Mouse (Mus musculus) T-helper 17 cell (primary cell): ENCODE data around the gene Glrx3.

Source experiments
- in situ Hi-C, 2 experiments: fragments of 300-600 bp; cut with MboI, MseI; formaldehyde crosslinking; loops; 1 replicate in 1 of 2; 2 replicates in 1 of 2; pipeline ENCODE4 v1.15.1; 2025; ENCODE audit warnings: high pct_unique_total_duplicates in 2 of 2

Glrx3 gene

DNA sequence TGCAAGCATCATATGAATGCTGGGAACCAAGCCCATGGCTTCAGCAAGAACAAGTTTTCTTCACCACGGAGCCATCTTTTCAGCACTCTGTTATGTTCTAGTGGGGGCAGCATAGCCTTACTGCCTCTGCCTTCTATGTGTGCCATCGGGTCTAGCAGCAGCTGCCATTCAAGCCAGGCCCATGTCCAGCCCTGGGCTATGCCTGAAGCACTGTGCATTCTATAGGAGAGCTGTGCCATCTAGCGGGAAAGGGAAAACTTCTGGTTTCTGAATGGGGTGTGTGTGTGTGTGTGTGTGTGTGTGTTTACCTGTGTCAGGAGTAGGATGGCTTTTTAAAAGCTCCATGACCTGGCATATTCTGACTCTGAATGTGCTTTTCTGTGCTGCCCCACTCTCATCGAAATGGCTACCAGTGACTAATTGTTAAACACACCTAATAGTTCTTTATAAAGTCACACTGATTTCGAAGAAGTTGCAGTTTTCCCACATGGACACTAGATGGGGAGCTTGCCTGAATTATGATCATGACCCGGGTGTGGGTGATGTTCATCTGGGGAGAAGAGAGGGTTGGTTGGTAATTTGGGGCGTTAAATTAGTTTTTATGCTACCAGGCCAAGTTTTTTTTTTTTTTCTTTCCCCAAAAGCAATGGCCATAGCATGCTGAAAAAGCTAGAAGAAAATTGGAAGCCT lies 34.2 kb downstream of the Glrx3 start:
- in situ Hi-C loops = loop anchor here (10.0 kb wide), 3 partner anchors 313 to 1453 kb away; no protein-coding TSS in a partner anchor

- in situ Hi-C loops = loop anchor here (10.0 kb wide), 3 partner anchors 313 to 1453 kb away; no protein-coding TSS in a partner anchor
These were observed 34.7 kb downstream of the Glrx3 start for GRCm38 (mm10) chr7:137472149-137472548.

- in situ Hi-C loops = loop anchor here (5.0 to 25.0 kb wide), 5 partner anchors 307 to 1447 kb away; no protein-coding TSS in a partner anchor
These were observed 40.7 kb downstream of the Glrx3 start for GRCm38 (mm10) chr7:137477950-137478620.

DNA sequence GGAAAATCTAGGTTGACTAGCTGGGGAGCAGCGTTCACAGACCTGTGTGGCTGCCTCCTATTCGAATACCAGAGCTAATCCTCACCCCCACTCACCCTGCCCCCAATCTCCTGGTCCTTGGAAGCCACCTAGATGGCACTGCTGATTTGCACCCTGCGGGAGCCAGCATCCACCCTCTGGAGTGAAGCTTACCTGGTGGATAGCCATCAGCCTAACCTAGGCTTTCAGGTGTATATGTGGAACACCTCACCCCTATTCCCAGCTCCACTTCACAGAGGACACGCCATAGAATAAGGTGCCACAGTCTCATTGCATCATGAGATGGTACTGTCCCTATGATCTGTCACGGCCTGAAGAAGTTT lies 41.2 kb downstream of the Glrx3 start:
- in situ Hi-C loops = loop anchor here (5.0 to 25.0 kb wide), 5 partner anchors 306 to 1446 kb away; no protein-coding TSS in a partner anchor

DNA sequence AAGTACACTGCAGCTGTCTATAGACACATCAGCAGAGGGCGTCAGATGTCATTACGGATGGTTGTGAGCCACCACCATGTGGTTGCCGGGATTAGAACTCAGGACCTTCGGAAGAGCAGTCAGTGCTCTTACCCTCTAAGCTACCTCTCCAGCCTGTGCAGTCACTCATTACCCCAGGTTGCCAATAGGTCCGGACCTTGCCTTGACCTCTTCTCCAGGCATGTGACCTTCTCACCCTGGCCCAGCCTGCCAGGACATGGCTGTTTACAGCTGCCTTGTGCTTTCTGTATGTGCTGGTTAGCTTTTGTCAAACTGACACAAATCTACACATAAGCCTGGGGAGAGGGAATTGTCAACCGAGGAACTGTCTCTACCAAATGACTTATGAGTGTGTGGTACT lies 43.4 kb downstream of the Glrx3 start:
- in situ Hi-C loops = loop anchor here in 1 of 2 experiments (25.0 kb wide), 1 partner anchor 606 kb away; no protein-coding TSS in a partner anchor

- in situ Hi-C loops = loop anchor here in 1 of 2 experiments (25.0 kb wide), 1 partner anchor 603 kb away; no protein-coding TSS in a partner anchor
These were observed 46.6 kb downstream of the Glrx3 start for GRCm38 (mm10) chr7:137483987-137484386.

- in situ Hi-C loops = loop anchor here in 1 of 2 experiments (25.0 kb wide), 1 partner anchor 599 kb away; no protein-coding TSS in a partner anchor
These were observed 51.0 kb downstream of the Glrx3 start for GRCm38 (mm10) chr7:137488391-137488790.

GRCm38 (mm10) chr7:137490711-137491110 lies 53.3 kb downstream of the Glrx3 start:
- in situ Hi-C loops = loop anchor here (5.0 to 25.0 kb wide), 3 partner anchors 302 to 876 kb away; no protein-coding TSS in a partner anchor

- in situ Hi-C loops = loop anchor here (5.0 to 25.0 kb wide), 3 partner anchors 300 to 878 kb away; no protein-coding TSS in a partner anchor
These were observed 55.0 kb downstream of the Glrx3 start for GRCm38 (mm10) chr7:137492307-137492973.

DNA sequence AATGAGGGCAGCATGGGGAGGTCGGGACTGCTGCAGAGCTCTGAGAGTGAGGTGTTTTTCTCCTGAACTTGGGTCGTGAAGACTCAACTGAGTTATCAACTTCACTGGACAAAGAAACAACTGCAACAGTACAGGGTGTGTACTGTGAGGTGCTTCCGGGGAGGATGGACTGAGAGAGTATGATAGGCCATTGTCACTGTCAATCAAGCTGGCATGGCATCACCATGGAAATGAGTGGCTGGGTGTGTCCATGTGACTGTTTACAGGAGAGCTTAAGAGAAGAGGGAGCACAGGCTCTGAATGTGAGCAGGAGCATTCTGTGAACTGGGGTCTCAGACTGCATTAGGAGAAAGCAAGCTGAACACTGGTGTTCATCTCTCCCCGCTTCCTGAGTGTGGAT lies 61.3 kb downstream of the Glrx3 start:
- in situ Hi-C loops = loop anchor here in 1 of 2 experiments (10.0 to 25.0 kb wide), 2 partner anchors 589 to 884 kb away; no protein-coding TSS in a partner anchor

DNA sequence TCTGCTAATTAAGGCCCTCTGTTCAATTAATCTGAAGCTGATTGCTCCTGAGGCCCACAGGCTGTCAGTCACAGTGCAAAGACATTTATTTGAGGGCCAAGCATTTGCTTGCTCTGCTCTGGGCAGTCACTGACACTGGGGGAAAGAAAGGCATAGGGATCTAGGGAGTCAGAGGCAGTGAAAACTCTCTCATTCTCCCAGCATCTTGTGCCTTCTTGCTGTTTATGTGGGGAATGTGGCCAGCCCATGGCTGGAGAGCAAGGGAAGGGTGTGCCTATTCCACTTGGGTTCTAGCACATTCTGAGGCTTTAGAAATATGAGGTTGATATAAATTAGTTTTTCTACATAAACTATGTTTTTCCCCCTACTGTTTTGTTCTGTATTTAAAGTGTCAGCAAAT lies 80.2 kb downstream of the Glrx3 start:
- in situ Hi-C loops = no loop called here

GRCm38 (mm10) chr7:137518028-137518576 lies 80.7 kb downstream of the Glrx3 start:
- in situ Hi-C loops = no loop called here
